Mouse (Mus musculus): Measurements from ENCODE around the gene Lrp1.

- TF ChIP-seq CTCF (IDR thresholded peaks at IDR 0.05; ENCODE audit: borderline replicate concordance, extremely low read depth, insufficient read depth, insufficient read length): no peak
- TF ChIP-seq POLR2A (IDR thresholded peaks at IDR 0.05; ENCODE audit: borderline replicate concordance, extremely low read depth, insufficient read depth, insufficient read length, poor library complexity, severe bottlenecking): no peak
Measured at GRCm38 (mm10) chr10:127496156-127496555, 124.8 kb downstream of the Lrp1 start.
